Mouse (Mus musculus): ENCODE results near the gene Mcat.

GRCm38 (mm10) chr15:83567728-83568127 is 4.1 kb upstream of the Mcat start:
- no peak for TF ChIP-seq POLR2A (IDR thresholded peaks at IDR 0.05; ENCODE audit: insufficient read depth, low read depth, low read length)
- no peak for TF ChIP-seq CTCF (IDR thresholded peaks at IDR 0.05)

Measured in heart, adult 2 months (tissue).